Mouse (Mus musculus) erythroblast, embryonic 14.5 days (primary cell): ENCODE results near the gene Nkg7.

Experiments
- GATA1 ChIP-seq: IDR thresholded peaks from 2 replicates; pipeline ENCODE4 v1.6.1; 2012; ENCODE audit warnings: low read length, inconsistent platforms, mixed read lengths
- TAL1 ChIP-seq: IDR thresholded peaks from 3 replicates; pipeline ENCODE4 v1.6.1; 2012; ENCODE audit warnings: low read length, inconsistent platforms, mixed read lengths

DNA sequence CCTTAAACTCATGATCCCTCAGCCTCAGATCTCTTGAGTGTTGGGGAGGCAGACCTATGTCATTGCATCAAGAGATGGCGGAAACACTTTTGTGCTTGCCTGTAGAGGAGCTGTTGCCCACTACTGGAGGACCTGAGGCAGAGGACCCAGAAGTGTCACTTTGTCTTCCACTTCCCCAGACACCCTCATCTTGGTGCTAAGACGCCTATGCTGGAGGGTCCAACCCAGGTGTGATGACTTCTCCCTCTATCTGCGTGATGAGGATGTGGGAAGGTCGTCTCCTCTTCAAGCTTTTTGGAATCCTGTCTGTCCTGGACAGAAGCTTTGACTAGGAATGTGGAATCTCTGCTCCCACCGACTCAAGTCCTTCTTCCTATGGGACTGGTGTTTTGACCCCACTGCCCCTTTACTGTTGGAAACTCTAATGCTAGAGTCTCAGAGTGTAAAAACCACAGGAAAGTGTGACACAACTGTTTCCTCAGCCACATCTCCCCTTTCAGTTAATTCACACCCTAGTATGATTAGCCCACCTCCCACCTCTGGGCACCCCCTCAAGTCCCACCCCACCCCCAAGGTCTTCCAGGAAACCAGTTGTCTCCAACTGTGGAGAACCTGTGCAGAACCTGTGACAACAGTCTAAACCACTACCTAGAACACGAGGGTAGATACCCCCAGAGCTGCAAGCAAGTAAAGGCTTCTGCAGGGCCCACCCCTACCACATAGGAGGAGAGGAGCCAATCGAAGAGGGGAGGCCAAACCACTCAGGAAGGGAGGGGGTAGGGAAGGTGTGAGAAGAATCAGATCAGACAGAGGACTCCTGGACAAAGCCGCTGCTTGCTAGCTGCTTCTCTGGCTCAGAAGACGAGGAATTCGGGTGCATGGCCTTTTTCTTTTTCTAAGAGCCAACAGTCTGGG lies at the start of gene Nkg7:
- TF ChIP-seq GATA1 (no peak), TAL1 (no peak)
